Mouse (Mus musculus): ENCODE results near the gene Fkbp3.

Fkbp3 gene

GRCm38 (mm10) chr12:65035839-65036189 is 38.0 kb downstream of the Fkbp3 start:
- no peak for DNase-seq (ENCODE audit: low read depth)

- DNase-seq (ENCODE audit: low read depth) = no peak
These were observed 51.0 kb downstream of the Fkbp3 start for GRCm38 (mm10) chr12:65022842-65023241.

All from c-Kit-positive CD71-negative TER-119-negative erythroid progenitor cells, embryonic 14.5 days (primary cell).